Mouse (Mus musculus): ENCODE results near the gene Tbcel. TPM values are rescaled to one million over a fixed set of nuclear protein-coding genes. Genes with fewer than 3 reads are reported as not detected.

The Tbcel gene
- polyA plus RNA-seq, 1 experiment = 19.4 TPM

DNA sequence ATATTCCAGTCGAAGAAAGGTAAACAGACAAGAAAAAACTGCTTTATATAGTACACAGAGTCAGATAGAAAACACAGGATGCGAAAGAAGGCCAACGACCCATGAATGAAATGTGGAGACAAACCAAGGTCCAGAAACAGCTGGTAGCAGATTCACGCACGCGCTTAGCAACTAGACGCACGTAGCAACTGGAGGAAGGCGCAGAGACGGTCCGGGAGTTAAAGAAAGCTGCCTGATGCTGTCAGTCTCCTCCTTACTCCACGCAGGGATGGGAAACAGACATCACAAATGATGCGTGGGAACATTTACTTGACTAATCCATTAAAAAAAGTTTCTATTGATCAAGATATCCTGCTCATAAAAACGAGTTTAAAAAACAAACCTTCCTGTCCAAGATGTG lies 10.6 kb upstream of the Tbcel start:
- Histone ChIP-seq H3K4me3 (ENCODE audit: insufficient read depth, low read length) (no peak overlapping the region), H3K27ac (ENCODE audit: insufficient read depth, low read depth, low read length) (no peak overlapping the region), H3K4me1 (ENCODE audit: control insufficient read depth, insufficient read depth, low read length) (no peaks in the 10 kb centered on the region)
- TF ChIP-seq POLR2A (IDR thresholded peaks at IDR 0.05; ENCODE audit: borderline replicate concordance, low read depth, low read length) (no peak), CTCF (IDR thresholded peaks at IDR 0.05; ENCODE audit: low read depth, low read length) (no peak)

DNA sequence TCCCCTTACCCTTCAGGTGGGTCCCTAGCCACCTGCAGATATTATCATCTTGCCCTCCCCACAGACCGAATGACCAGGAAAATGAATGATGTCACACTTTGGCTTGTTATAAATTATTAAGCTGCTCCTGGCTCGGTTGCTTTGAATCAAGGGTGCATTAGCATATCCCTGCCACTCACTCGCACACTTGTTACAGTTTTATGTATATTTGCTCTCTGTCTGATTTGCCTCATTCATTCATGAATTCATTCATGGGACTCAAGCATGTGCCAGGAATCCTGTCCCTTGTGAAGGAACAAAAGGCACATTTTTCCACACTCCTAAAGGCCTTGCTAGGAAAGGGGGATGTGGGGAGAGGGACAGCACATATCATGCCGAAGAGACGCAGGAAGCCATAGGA lies 5.5 kb upstream of the Tbcel start:
- Histone ChIP-seq H3K4me3 (ENCODE audit: insufficient read depth, low read length) (no peak overlapping the region), H3K27ac (ENCODE audit: insufficient read depth, low read depth, low read length) (no peak overlapping the region), H3K4me1 (ENCODE audit: control insufficient read depth, insufficient read depth, low read length) (no peaks in the 10 kb centered on the region)
- no peak for TF ChIP-seq CTCF (IDR thresholded peaks at IDR 0.05; ENCODE audit: low read depth, low read length)
- no peak for TF ChIP-seq POLR2A (IDR thresholded peaks at IDR 0.05; ENCODE audit: borderline replicate concordance, low read depth, low read length)

GRCm38 (mm10) chr9:42512312-42512711 lies 4.7 kb upstream of the Tbcel start:
- H3K27ac ChIP-seq (ENCODE audit: insufficient read depth, low read depth, low read length) = no peak overlapping the region
- TF ChIP-seq POLR2A (IDR thresholded peaks at IDR 0.05; ENCODE audit: borderline replicate concordance, low read depth, low read length) = no peak
- TF ChIP-seq CTCF (IDR thresholded peaks at IDR 0.05; ENCODE audit: low read depth, low read length) = no peak

GRCm38 (mm10) chr9:42508235-42508634 lies 626 bp upstream of the Tbcel start:
- H3K4me3 ChIP-seq (ENCODE audit: insufficient read depth, low read length) = no peak overlapping the region
- no peak overlapping the region for H3K27ac ChIP-seq (ENCODE audit: insufficient read depth, low read depth, low read length)
- no peak for TF ChIP-seq POLR2A (IDR thresholded peaks at IDR 0.05; ENCODE audit: borderline replicate concordance, low read depth, low read length)
- no peak for TF ChIP-seq CTCF (IDR thresholded peaks at IDR 0.05; ENCODE audit: low read depth, low read length)

More at GRCm38 (mm10) chr9:42512312-42512711, 4.7 kb upstream of the Tbcel start:
- Histone ChIP-seq H3K4me1 (ENCODE audit: control insufficient read depth, insufficient read depth, low read length) (no peaks in the 10 kb centered on the region), H3K4me3 (ENCODE audit: insufficient read depth, low read length) (no peak overlapping the region)

DNA sequence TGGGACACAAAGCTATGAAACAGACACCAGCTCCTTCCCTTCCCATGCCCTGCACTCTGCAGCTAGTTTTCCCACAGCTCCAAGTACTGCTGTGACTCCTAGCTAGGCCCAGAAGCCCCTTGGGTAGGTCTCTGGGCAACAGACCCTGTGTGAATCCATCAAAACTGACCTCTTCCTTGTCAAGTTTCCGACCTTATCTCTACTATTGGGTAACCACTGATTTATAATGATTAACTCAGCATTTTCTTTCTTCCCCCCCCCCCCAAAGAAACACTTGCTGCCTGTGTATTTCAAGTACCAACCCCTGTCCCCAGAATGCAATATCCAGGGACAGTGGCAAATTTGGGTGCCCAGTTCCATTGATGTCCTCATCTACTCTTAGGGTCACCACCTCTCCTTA lies 587 bp downstream of the Tbcel start:
- no peak for TF ChIP-seq POLR2A (IDR thresholded peaks at IDR 0.05; ENCODE audit: borderline replicate concordance, low read depth, low read length)
- TF ChIP-seq CTCF (IDR thresholded peaks at IDR 0.05; ENCODE audit: low read depth, low read length) = no peak
- Histone ChIP-seq H3K27ac (ENCODE audit: insufficient read depth, low read depth, low read length) (no peak overlapping the region), H3K4me1 (ENCODE audit: control insufficient read depth, insufficient read depth, low read length) (no peaks in the 10 kb centered on the region), H3K4me3 (ENCODE audit: insufficient read depth, low read length) (no peak overlapping the region)

More at GRCm38 (mm10) chr9:42508235-42508634, 626 bp upstream of the Tbcel start:
- H3K4me1 ChIP-seq (ENCODE audit: control insufficient read depth, insufficient read depth, low read length) = no peaks in the 10 kb centered on the region

- H3K4me3 ChIP-seq (ENCODE audit: insufficient read depth, low read length) = no peak overlapping the region
- H3K4me1 ChIP-seq (ENCODE audit: control insufficient read depth, insufficient read depth, low read length) = no peaks in the 10 kb centered on the region
- no peak overlapping the region for H3K27ac ChIP-seq (ENCODE audit: insufficient read depth, low read depth, low read length)
- TF ChIP-seq CTCF (IDR thresholded peaks at IDR 0.05; ENCODE audit: low read depth, low read length) = no peak
- TF ChIP-seq POLR2A (IDR thresholded peaks at IDR 0.05; ENCODE audit: borderline replicate concordance, low read depth, low read length) = no peak
These were observed 2.6 kb downstream of the Tbcel start for GRCm38 (mm10) chr9:42504971-42505510.

DNA sequence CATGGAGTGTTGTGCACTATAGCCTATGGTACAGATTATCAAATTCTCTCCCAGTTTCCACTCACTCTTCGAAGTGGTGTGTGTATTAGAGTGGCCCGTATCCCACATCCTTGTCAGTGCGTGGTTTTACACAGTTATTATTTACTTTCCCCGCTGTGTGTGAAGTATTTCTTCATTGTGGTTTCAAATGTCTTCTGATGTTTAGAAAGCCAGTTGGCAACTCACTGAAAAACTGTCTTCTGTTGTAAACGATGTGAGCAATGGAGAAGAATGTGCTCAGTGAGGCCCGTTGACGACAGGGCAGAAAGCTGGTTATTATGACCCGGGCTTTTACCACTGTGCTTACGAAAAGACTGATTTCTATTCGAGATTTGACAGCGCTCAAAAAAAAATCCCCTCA lies 3.0 kb downstream of the Tbcel start:
- TF ChIP-seq POLR2A (IDR thresholded peaks at IDR 0.05; ENCODE audit: borderline replicate concordance, low read depth, low read length) = no peak
- TF ChIP-seq CTCF (IDR thresholded peaks at IDR 0.05; ENCODE audit: low read depth, low read length) = no peak
- Histone ChIP-seq H3K27ac (ENCODE audit: insufficient read depth, low read depth, low read length) (no peak overlapping the region), H3K4me3 (ENCODE audit: insufficient read depth, low read length) (no peak overlapping the region), H3K4me1 (ENCODE audit: control insufficient read depth, insufficient read depth, low read length) (no peaks in the 10 kb centered on the region)

DNA sequence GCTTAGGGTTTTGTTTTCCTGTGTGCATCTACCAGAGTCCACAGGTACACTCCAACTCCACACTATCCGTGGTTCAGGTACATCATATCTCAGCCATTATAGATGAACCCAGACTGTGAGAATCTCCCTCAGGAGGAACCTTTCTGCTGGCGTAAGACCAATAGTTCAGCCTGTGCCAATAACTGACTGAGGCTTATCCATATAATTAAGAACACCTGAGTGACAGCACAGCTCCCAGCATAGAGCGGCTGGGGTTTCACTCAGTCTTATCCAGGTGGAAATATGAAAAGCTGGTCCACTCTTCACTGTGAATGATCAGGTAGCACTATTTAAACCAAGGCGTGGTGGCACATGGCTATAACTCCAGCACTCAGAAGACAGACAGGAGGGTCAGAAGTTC lies 3.9 kb downstream of the Tbcel start:
- Histone ChIP-seq H3K27ac (ENCODE audit: insufficient read depth, low read depth, low read length) (no peak overlapping the region), H3K4me3 (ENCODE audit: insufficient read depth, low read length) (no peak overlapping the region), H3K4me1 (ENCODE audit: control insufficient read depth, insufficient read depth, low read length) (no peaks in the 10 kb centered on the region)
- TF ChIP-seq POLR2A (IDR thresholded peaks at IDR 0.05; ENCODE audit: borderline replicate concordance, low read depth, low read length) = no peak
- no peak for TF ChIP-seq CTCF (IDR thresholded peaks at IDR 0.05; ENCODE audit: low read depth, low read length)

DNA sequence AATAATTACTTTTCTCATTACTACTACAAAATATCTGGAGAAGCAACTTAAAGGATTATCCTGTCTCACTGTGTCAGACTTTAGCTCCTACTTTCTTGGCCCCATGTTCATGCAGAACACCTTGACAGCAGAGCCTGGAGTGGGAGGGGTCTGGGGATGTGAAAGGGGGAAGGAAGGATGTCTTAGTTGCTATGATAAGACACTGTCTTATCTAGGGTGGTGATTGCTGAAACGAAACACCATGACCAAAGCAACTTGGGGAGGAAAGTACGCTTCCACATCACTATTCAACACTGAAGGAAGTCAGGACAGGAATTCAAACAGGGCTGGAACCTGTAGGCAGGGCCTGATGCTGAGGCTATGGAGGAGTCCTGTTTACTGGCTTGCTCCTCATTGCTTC lies 11.3 kb downstream of the Tbcel start:
- Histone ChIP-seq H3K4me3 (ENCODE audit: insufficient read depth, low read length) (no peak overlapping the region), H3K4me1 (ENCODE audit: control insufficient read depth, insufficient read depth, low read length) (no peaks in the 10 kb centered on the region), H3K27ac (ENCODE audit: insufficient read depth, low read depth, low read length) (no peak overlapping the region)
- TF ChIP-seq POLR2A (IDR thresholded peaks at IDR 0.05; ENCODE audit: borderline replicate concordance, low read depth, low read length) (no peak), CTCF (IDR thresholded peaks at IDR 0.05; ENCODE audit: low read depth, low read length) (no peak)

GRCm38 (mm10) chr9:42491780-42492179 lies 15.8 kb downstream of the Tbcel start:
- Histone ChIP-seq H3K4me3 (ENCODE audit: insufficient read depth, low read length) (no peak overlapping the region), H3K27ac (ENCODE audit: insufficient read depth, low read depth, low read length) (no peak overlapping the region), H3K4me1 (ENCODE audit: control insufficient read depth, insufficient read depth, low read length) (no peaks in the 10 kb centered on the region)
- TF ChIP-seq POLR2A (IDR thresholded peaks at IDR 0.05; ENCODE audit: borderline replicate concordance, low read depth, low read length) (no peak), CTCF (IDR thresholded peaks at IDR 0.05; ENCODE audit: low read depth, low read length) (no peak)
